Mouse (Mus musculus) liver, embryonic 18 days (tissue): ENCODE data around the gene Arhgap15. TPM values are rescaled to one million over a fixed set of nuclear protein-coding genes. Genes with fewer than 3 reads are reported as not detected.

Source experiments
- polyA plus RNA-seq: library from polyadenylated mRNA; depleted of rRNA; stranded (reverse); fragments of >200 nt; gene quantifications from 2 replicates; pipeline ENCODE4 v1.2.3, GENCODE M21; 2012; rRNA removed

The Arhgap15 gene
- 3.9 and 4.3 TPM in 2 replicates for polyA plus RNA-seq

DNA sequence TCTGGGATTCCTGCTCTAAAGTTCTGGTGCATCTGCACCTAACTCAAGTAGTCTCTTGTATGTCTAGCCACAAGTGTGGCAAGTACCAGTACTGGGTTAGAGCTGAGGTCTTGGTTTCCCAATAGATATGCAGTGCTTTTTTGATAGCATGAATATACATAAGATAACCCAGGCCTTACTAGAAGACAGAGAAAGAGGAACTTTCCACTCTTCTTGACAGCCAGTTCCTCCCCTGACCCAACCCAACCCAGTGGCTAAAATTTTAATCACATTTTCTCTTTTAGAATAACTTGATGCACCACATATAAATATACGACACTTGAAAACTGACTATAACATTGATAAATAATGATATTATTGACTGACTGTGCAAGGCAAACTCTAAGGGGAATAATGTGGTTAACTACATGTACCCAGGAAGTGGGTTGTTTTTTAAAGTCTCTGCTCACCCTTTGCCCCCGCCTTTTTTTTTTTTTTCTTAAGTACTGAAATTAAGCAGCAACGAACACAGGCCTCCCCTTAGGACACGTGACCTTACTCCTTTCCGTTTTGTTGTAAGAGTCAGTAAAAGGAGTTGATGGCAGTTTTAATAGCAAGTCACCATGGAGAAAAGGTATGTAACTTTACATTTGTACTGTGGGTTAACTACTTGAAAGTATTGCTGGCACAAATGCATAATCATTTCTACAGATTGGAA is at the start of gene Arhgap15:
TSS of gene Arhgap15 (plus strand) at position 538 of the 697 bp plus-strand sequence.

Other genes starting within 250 kb of the Arhgap15 start
- gene Kynu, start 193.5 kb upstream of the Arhgap15 start, polyA plus RNA-seq, result 13.9 and 18.4 TPM in 2 replicates